Mouse (Mus musculus): Measurements from ENCODE around the gene Cyp2c68. TPM values are rescaled to one million over a fixed set of nuclear protein-coding genes. Genes with fewer than 3 reads are reported as not detected.
"Not testable (repeated sequence)": the region's sequence is repeated elsewhere in the genome, so short reads cannot be mapped to it uniquely, and the experiment has no call there.

Gene Cyp2c68
- polyA plus RNA-seq, 1 experiment from 2014 or later = not detected

DNA sequence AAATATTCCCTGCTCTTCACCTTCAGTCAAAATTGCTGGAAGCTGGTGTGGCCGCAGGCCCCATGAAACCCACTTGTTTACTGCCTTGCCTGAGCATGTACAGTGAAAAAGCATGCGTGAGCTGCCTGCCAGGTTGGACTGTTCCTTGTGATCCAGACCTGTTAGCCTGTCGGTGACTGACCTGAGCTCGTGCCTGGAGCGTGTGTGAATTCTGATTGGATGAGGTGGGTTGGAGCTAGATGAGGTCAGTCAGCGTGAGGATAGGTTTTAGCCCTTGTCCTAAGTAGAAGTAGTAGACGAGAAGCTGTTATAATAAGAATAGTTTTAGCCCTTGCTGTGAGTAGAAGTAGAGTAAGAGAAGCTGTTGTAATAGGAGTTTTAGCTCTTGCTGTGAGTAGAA is 96.3 kb downstream of the Cyp2c68 start:
- not testable (repeated sequence) for H3K27ac ChIP-seq (ENCODE audit: low read depth, low read length); H3K4me1 ChIP-seq (replicated peaks; ENCODE audit: control insufficient read depth, insufficient read depth, low read length); H3K4me3 ChIP-seq (ENCODE audit: low read depth, low read length); H3K9ac ChIP-seq (ENCODE audit: low read length); H3K27me3 ChIP-seq (ENCODE audit: control insufficient read depth, insufficient read depth, low read length); ATAC-seq (replicated peaks; ENCODE audit: low FRiP score); DNase-seq (ENCODE audit: low spot score); H3K9me3 ChIP-seq (ENCODE audit: control insufficient read depth, low read length); H3K4me2 ChIP-seq (ENCODE audit: low read depth, low read length, severe bottlenecking); H3K36me3 ChIP-seq (ENCODE audit: control insufficient read depth, insufficient read depth, low read length)
- 88% methylated on average over 7 of the region's 7 CpGs for WGBS

Other genes with a start within 250 kb of the Cyp2c68 start
- gene Cyp2c39, start 230.2 kb downstream of the Cyp2c68 start, polyA plus RNA-seq (2014; fragmentation: Nextera tagmentation; extraction: Ambion mirVana) = not detected in 2 replicates
- gene Cyp2c67, start 92.0 kb downstream of the Cyp2c68 start, polyA plus RNA-seq (2014; fragmentation: Nextera tagmentation; extraction: Ambion mirVana) = not detected in 2 replicates
- gene Cyp2c40, start 71.8 kb upstream of the Cyp2c68 start, polyA plus RNA-seq (2014; fragmentation: Nextera tagmentation; extraction: Ambion mirVana) = not detected in 2 replicates
- gene Cyp2c69, start 145.7 kb upstream of the Cyp2c68 start, polyA plus RNA-seq (2014; fragmentation: Nextera tagmentation; extraction: Ambion mirVana) = not detected in 2 replicates

Measured in forebrain, embryonic 11.5 days (tissue).